Mouse (Mus musculus) megakaryocyte, embryonic 14.5 days (primary cell): Measurements from ENCODE around the gene Ptprh.

Source experiments
- FLI1 ChIP-seq: IDR thresholded peaks from 2 replicates; pipeline ENCODE4 v1.6.1; 2012; ENCODE audit warnings: low read length, inconsistent platforms, mixed read lengths
- GATA1 ChIP-seq: IDR thresholded peaks from 3 replicates; pipeline ENCODE4 v1.6.1; 2012; ENCODE audit warnings: mixed read lengths, low read length, inconsistent platforms, borderline replicate concordance

DNA sequence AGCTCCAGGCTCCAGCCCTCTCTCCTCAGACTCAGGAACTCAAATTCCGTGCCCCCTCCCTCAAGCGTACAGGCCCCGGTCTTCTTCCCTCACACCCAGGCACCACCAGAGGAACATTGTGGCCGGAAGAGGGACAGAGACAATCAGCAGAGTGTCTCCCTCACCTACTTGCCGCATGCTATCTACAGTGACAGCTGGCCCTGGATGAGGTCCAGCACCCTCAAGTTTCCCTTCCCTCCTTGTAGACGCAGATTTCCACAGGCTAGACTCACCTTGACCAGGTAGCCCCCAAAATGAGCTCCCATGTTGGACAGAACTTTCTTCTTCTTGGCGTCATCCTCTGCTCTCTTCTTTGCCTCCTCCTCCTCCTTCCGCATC, 95.1 kb downstream of the Ptprh start:
- no peak for TF ChIP-seq GATA1
- no peak for TF ChIP-seq FLI1
